Mouse (Mus musculus): ENCODE measurements around the gene Gm49384. TPM values are rescaled to one million over a fixed set of nuclear protein-coding genes. Genes with fewer than 3 reads are reported as not detected.
"Not testable (repeated sequence)": the region's sequence is repeated elsewhere in the genome, so short reads cannot be mapped to it uniquely, and the experiment has no call there.

Gene Gm49384
- total RNA-seq, 2 experiments from 2014 or later = 2.0 to 3.2 TPM

GRCm38 (mm10) chr12:69181800-69182199 is 22.3 kb downstream of the Gm49384 start:
- no peak overlapping the region for H3K27ac ChIP-seq
- intact Hi-C loops (cut with DNase I) = no loop called here

GRCm38 (mm10) chr12:69179371-69179770 is 24.7 kb downstream of the Gm49384 start:
- Histone ChIP-seq H3K4me3 (no peak overlapping the region), H3K27ac (no peak overlapping the region)
- intact Hi-C loops (cut with DNase I) = no loop called here
- DNase-seq = no peak
- no peak for TF ChIP-seq CTCF (IDR thresholded peaks at IDR 0.05)

More at GRCm38 (mm10) chr12:69181800-69182199, 22.3 kb downstream of the Gm49384 start:
- DNase-seq = no peak
- H3K4me3 ChIP-seq = no peak overlapping the region
- no peak for TF ChIP-seq CTCF (IDR thresholded peaks at IDR 0.05)

- DNase-seq = no peak
- Histone ChIP-seq H3K4me3 (no peak overlapping the region), H3K27ac (no peak overlapping the region)
- no peak for TF ChIP-seq CTCF (IDR thresholded peaks at IDR 0.05)
- intact Hi-C loops (cut with DNase I) = no loop called here
Observed at GRCm38 (mm10) chr12:69177526-69177925, 26.5 kb downstream of the Gm49384 start.

GRCm38 (mm10) chr12:69175975-69176374 is 28.1 kb downstream of the Gm49384 start:
- Histone ChIP-seq H3K4me3 (no peak overlapping the region), H3K27ac (no peak overlapping the region)
- intact Hi-C loops (cut with DNase I) = no loop called here
- TF ChIP-seq CTCF (IDR thresholded peaks at IDR 0.05) = no peak
- DNase-seq = no peak

- intact Hi-C loops (cut with DNase I) = no loop called here
- DNase-seq = no peak
Observed at GRCm38 (mm10) chr12:69171307-69171706, 32.8 kb downstream of the Gm49384 start.

GRCm38 (mm10) chr12:69168461-69169106 is 35.5 kb downstream of the Gm49384 start, which contains the start of gene Lrr1:
Lrr1 (plus strand) TSS chr12:69168814.
- H3K27ac ChIP-seq = peak within 1 kb of the TSS; percentile 96
- TF ChIP-seq CTCF (IDR thresholded peaks at IDR 0.05) = no peak
- intact Hi-C loops (cut with DNase I) = no loop called here
- peak; percentile 91 for DNase-seq
- H3K4me3 ChIP-seq = peak within 1 kb of the TSS; percentile 81

More at GRCm38 (mm10) chr12:69171307-69171706, 32.8 kb downstream of the Gm49384 start:
- no peak for TF ChIP-seq CTCF (IDR thresholded peaks at IDR 0.05)
- Histone ChIP-seq H3K4me3 (no peak overlapping the region), H3K27ac (no peak overlapping the region)

GRCm38 (mm10) chr12:69167656-69168460 is 36.2 kb downstream of the Gm49384 start:
- intact Hi-C loops (cut with DNase I) = no loop called here
- Histone ChIP-seq H3K4me3 (peak overlapping the region; percentile 81), H3K27ac (peak overlapping the region; percentile 96)
- DNase-seq = no peak
- TF ChIP-seq CTCF (IDR thresholded peaks at IDR 0.05) = no peak

- H3K4me3 ChIP-seq; intact Hi-C loops (cut with DNase I); DNase-seq; H3K27ac ChIP-seq: not testable (repeated sequence)
Observed at GRCm38 (mm10) chr12:69166861-69167581, 37.0 kb downstream of the Gm49384 start.

GRCm38 (mm10) chr12:69164904-69165303 is 39.2 kb downstream of the Gm49384 start:
- Histone ChIP-seq H3K4me3 (no peak overlapping the region), H3K27ac (no peak overlapping the region)
- TF ChIP-seq CTCF (IDR thresholded peaks at IDR 0.05) = no peak
- intact Hi-C loops (cut with DNase I) = no loop called here
- DNase-seq = no peak

GRCm38 (mm10) chr12:69163586-69163985 is 40.5 kb downstream of the Gm49384 start:
- DNase-seq; H3K27ac ChIP-seq; H3K4me3 ChIP-seq; intact Hi-C loops (cut with DNase I): not testable (repeated sequence)

- H3K27ac ChIP-seq; intact Hi-C loops (cut with DNase I); H3K4me3 ChIP-seq: not testable (repeated sequence)
Observed at GRCm38 (mm10) chr12:69160677-69161076, 43.4 kb downstream of the Gm49384 start.

GRCm38 (mm10) chr12:69159578-69159940 is 44.5 kb downstream of the Gm49384 start:
- H3K27ac ChIP-seq = peak overlapping the region; percentile 98
- intact Hi-C loops (cut with DNase I) = no loop called here
- TF ChIP-seq CTCF (IDR thresholded peaks at IDR 0.05) = peak; percentile 81
- H3K4me3 ChIP-seq = peak overlapping the region; percentile 80
- no peak for DNase-seq

More at GRCm38 (mm10) chr12:69160677-69161076, 43.4 kb downstream of the Gm49384 start:
- DNase-seq = not testable (repeated sequence)

GRCm38 (mm10) chr12:69158765-69159577 is 45.1 kb downstream of the Gm49384 start, which contains the start of gene Rps29:
Rps29 (minus strand) TSS chr12:69159186.
- Histone ChIP-seq H3K27ac (peak within 1 kb of the TSS; percentile 98), H3K4me3 (peak within 1 kb of the TSS; percentile 80)
- intact Hi-C loops (cut with DNase I) = not testable (repeated sequence)
- DNase-seq = peak; percentile 96

Measured in gastrocnemius, adult 2 months (tissue).